Mouse (Mus musculus) macrophage (primary cell): ENCODE measurements around the gene Gadd45g. TPM values are rescaled to one million over a fixed set of nuclear protein-coding genes. Genes with fewer than 3 reads are reported as not detected.
"Not testable (repeated sequence)": the region's sequence is repeated elsewhere in the genome, so short reads cannot be mapped to it uniquely, and the experiment has no call there.

Experiments
- H3K27ac ChIP-seq: fragments of 350-480 bp; formaldehyde crosslinking; 2 replicates; pipeline ENCODE4 v1.9.0; 2021
- H3K36me3 ChIP-seq: fragments of 350-480 bp; formaldehyde crosslinking; 2 replicates; pipeline ENCODE4 v1.9.0; 2021; ENCODE audit errors: inconsistent target
- H3K4me3 ChIP-seq: fragments of 350-480 bp; formaldehyde crosslinking; 2 replicates; pipeline ENCODE4 v1.9.0; 2021; ENCODE audit errors: inconsistent target
- H3K79me2 ChIP-seq: fragments of 350-480 bp; formaldehyde crosslinking; 2 replicates; pipeline ENCODE4 v1.9.0; 2021; ENCODE audit errors: inconsistent target
- WGBS: methylation state at CpG from one replicate; pipeline ENCODE4 v1.1.7; 2026; ENCODE audit warnings: inconsistent platforms; ENCODE audit not compliant: missing documents; 5-methylcytosine and 5-hydroxymethylcytosine counted together
- polyA plus RNA-seq: library from polyadenylated mRNA; stranded (reverse); fragments of 250-400 nt; gene quantifications from 3 replicates; pipeline ENCODE4 v1.2.4, GENCODE M21; 2018; ENCODE audit warnings: inconsistent platforms

The Gadd45g gene
- polyA plus RNA-seq, 1 experiment from 2014 or later: 8.9 TPM

GRCm38 (mm10) chr13:51818944-51819326, 27.5 kb upstream of the Gadd45g start:
- no peak overlapping the region for H3K27ac ChIP-seq
- H3K79me2 ChIP-seq: no peaks in the 10 kb centered on the region
- H3K4me3 ChIP-seq: no peak overlapping the region
- H3K36me3 ChIP-seq: no peaks in the 10 kb centered on the region
- 98% methylated on average over 3 of the region's 3 CpGs for WGBS

GRCm38 (mm10) chr13:51819351-51819750, 27.1 kb upstream of the Gadd45g start:
- H3K36me3 ChIP-seq: no peaks in the 10 kb centered on the region
- H3K27ac ChIP-seq: no peak overlapping the region
- H3K79me2 ChIP-seq: no peaks in the 10 kb centered on the region
- H3K4me3 ChIP-seq: no peak overlapping the region
- WGBS: 88% methylated on average over 6 of the region's 6 CpGs

- 80% methylated on average over 3 of the region's 3 CpGs for WGBS
- H3K4me3 ChIP-seq: no peak overlapping the region
- no peak overlapping the region for H3K27ac ChIP-seq
- no peaks in the 10 kb centered on the region for H3K36me3 ChIP-seq
- no peaks in the 10 kb centered on the region for H3K79me2 ChIP-seq
Observed at GRCm38 (mm10) chr13:51821988-51822387, 24.5 kb upstream of the Gadd45g start.

- no peaks in the 10 kb centered on the region for H3K79me2 ChIP-seq
- no peaks in the 10 kb centered on the region for H3K36me3 ChIP-seq
- no peak overlapping the region for H3K4me3 ChIP-seq
- H3K27ac ChIP-seq: no peak overlapping the region
- 72% methylated on average over 8 of the region's 8 CpGs for whole genome bisulfite sequencing
Observed at GRCm38 (mm10) chr13:51823822-51824495, 22.5 kb upstream of the Gadd45g start.

- H3K27ac ChIP-seq: no peak overlapping the region
- H3K4me3 ChIP-seq: no peak overlapping the region
- 34% methylated on average over 10 of the region's 10 CpGs for WGBS
Observed at GRCm38 (mm10) chr13:51830744-51831450, 15.6 kb upstream of the Gadd45g start.

GRCm38 (mm10) chr13:51832491-51832890, 14.0 kb upstream of the Gadd45g start:
- 92% methylated on average over 6 of the region's 6 CpGs for WGBS
- Histone ChIP-seq H3K79me2 (no peaks in the 10 kb centered on the region), H3K36me3 (no peaks in the 10 kb centered on the region), H3K27ac (no peak overlapping the region), H3K4me3 (no peak overlapping the region)

More at GRCm38 (mm10) chr13:51830744-51831450, 15.6 kb upstream of the Gadd45g start:
- no peaks in the 10 kb centered on the region for H3K36me3 ChIP-seq
- no peaks in the 10 kb centered on the region for H3K79me2 ChIP-seq

GRCm38 (mm10) chr13:51833611-51834010, 12.9 kb upstream of the Gadd45g start:
- Histone ChIP-seq H3K36me3 (no peaks in the 10 kb centered on the region), H3K4me3 (no peak overlapping the region), H3K27ac (no peak overlapping the region), H3K79me2 (no peaks in the 10 kb centered on the region)
- WGBS: 72% methylated on average over 2 of the region's 2 CpGs

GRCm38 (mm10) chr13:51834024-51834423, 12.5 kb upstream of the Gadd45g start:
- not testable (repeated sequence) for H3K27ac ChIP-seq, H3K36me3 ChIP-seq, H3K79me2 ChIP-seq, H3K4me3 ChIP-seq
- 76% methylated on average over 8 of the region's 8 CpGs for WGBS

GRCm38 (mm10) chr13:51834520-51834919, 12.0 kb upstream of the Gadd45g start:
- no peak overlapping the region for H3K4me3 ChIP-seq
- WGBS: 60% methylated on average over 2 of the region's 2 CpGs
- H3K36me3 ChIP-seq: no peaks in the 10 kb centered on the region
- H3K27ac ChIP-seq: no peak overlapping the region
- H3K79me2 ChIP-seq: no peaks in the 10 kb centered on the region

GRCm38 (mm10) chr13:51835208-51835607, 11.3 kb upstream of the Gadd45g start:
- not testable (repeated sequence) for H3K79me2 ChIP-seq, H3K27ac ChIP-seq, H3K36me3 ChIP-seq, H3K4me3 ChIP-seq
- WGBS: 97% methylated on average over 4 of the region's 4 CpGs

- H3K4me3 ChIP-seq: no peak overlapping the region
- 10% methylated on average over 5 of the region's 5 CpGs for WGBS
- H3K36me3 ChIP-seq: no peaks in the 10 kb centered on the region
- no peak overlapping the region for H3K27ac ChIP-seq
- H3K79me2 ChIP-seq: no peaks in the 10 kb centered on the region
Observed at GRCm38 (mm10) chr13:51837402-51837801, 9.1 kb upstream of the Gadd45g start.

- WGBS: 8% methylated on average over 8 of the region's 8 CpGs
- H3K36me3 ChIP-seq: no peaks in the 10 kb centered on the region
- H3K79me2 ChIP-seq: no peaks in the 10 kb centered on the region
- no peak overlapping the region for H3K4me3 ChIP-seq
- H3K27ac ChIP-seq: no peak overlapping the region
Observed at GRCm38 (mm10) chr13:51839250-51840026, 7.0 kb upstream of the Gadd45g start.

GRCm38 (mm10) chr13:51840702-51841101, 5.8 kb upstream of the Gadd45g start:
- H3K4me3 ChIP-seq: no peak overlapping the region
- H3K27ac ChIP-seq: no peak overlapping the region
- H3K36me3 ChIP-seq: no peaks in the 10 kb centered on the region
- H3K79me2 ChIP-seq: no peaks in the 10 kb centered on the region
- whole genome bisulfite sequencing: 93% methylated on average over 6 of the region's 6 CpGs

- Histone ChIP-seq H3K27ac (no peak overlapping the region), H3K79me2 (peaks cover 2% of the 10 kb centered on the region), H3K36me3 (no peaks in the 10 kb centered on the region), H3K4me3 (no peak overlapping the region)
- WGBS: 69% methylated on average over 11 of the region's 12 CpGs
Observed at GRCm38 (mm10) chr13:51841541-51842115, 4.8 kb upstream of the Gadd45g start.
